In genomic region chr17:45885461-45886336, GRCm38 (mm10) we compare ENCODE assay signal across 11 mouse cellular contexts.
DNase-seq lines count a peak whose midpoint lies in the region; ATAC-seq lines count a peak whose summit lies in the region.
"Had no signal": no experiment of that assay in that cellular context is flagged by ENCODE, and none has a peak within 500 bp of the region (broad histone marks: within the 10 kb centered on the region; RNA-seq: fewer than 3 reads in every experiment).

No protein-coding gene starts in this region.

- H3K4me1 ChIP-seq in embryonic facial prominence, embryonic 10.5 days: peaks cover 55% of the 10 kb centered on the region
- H3K4me1 ChIP-seq in liver, embryonic 15.5 days (replicated peaks): peaks cover 23% of the 10 kb centered on the region

- H3K9me3 ChIP-seq in embryonic facial prominence, embryonic 10.5 days: no peaks in the 10 kb centered on the region
- no peaks in the 10 kb centered on the region for H3K9me3 ChIP-seq in liver, embryonic 15.5 days (replicated peaks)

- no peak overlapping the region for H3K9ac ChIP-seq in liver, embryonic 15.5 days

- 47% methylated on average over 24 of the region's 24 CpGs for WGBS in embryonic facial prominence, embryonic 10.5 days
- WGBS in liver, embryonic 15.5 days (ENCODE audit: insufficient replicate concordance): 37% methylated on average over 24 of the region's 24 CpGs

- peaks cover 43% of the 10 kb centered on the region for H3K27me3 ChIP-seq in embryonic facial prominence, embryonic 10.5 days (replicated peaks; ENCODE audit: low read depth, poor library complexity, severe bottlenecking)
- 0 out of 2 replicates have a peak, but pooled peaks cover 14% of the 10 kb centered on the region for H3K27me3 ChIP-seq in liver, embryonic 15.5 days

- no peak for DNase-seq in embryonic facial prominence, embryonic 10.5 days (ENCODE audit: low spot score)
- DNase-seq in heart, adult 8-10 months (ENCODE audit: low spot score): peak; percentile 74
- peak; percentile 95 for DNase-seq in kidney, adult 9 months
- DNase-seq in spleen, postnatal 14 days (ENCODE audit: low spot score in 2 of 2): no peak
- DNase-seq in spleen, postnatal 4 days (ENCODE audit: low spot score in 2 of 2): no peak
- no peak for DNase-seq in ovary, postnatal 10 days (ENCODE audit: low spot score)
- no peak for DNase-seq in frontal cortex, postnatal 36 days (ENCODE audit: low spot score in 2 of 2)
- DNase-seq: cerebellum, adult 18-20 months; right cerebral cortex, adult 18-20 months had no signal

- H3K36me3 ChIP-seq in embryonic facial prominence, embryonic 10.5 days (replicated peaks): no peaks in the 10 kb centered on the region
- H3K36me3 ChIP-seq in liver, embryonic 15.5 days (replicated peaks): no peaks in the 10 kb centered on the region

- ATAC-seq in liver, embryonic 15.5 days (ENCODE audit: insufficient read depth): peak; percentile 81

- H3K4me2 ChIP-seq in liver, embryonic 15.5 days: peak overlapping the region; percentile 18; the same call in 1 of the 2 replicates

- H3K27ac ChIP-seq in embryonic facial prominence, embryonic 10.5 days (replicated peaks): peak overlapping the region; percentile 87
- H3K27ac ChIP-seq in liver, embryonic 15.5 days (replicated peaks): peak overlapping the region; percentile 64

- H3K4me3 ChIP-seq in embryonic facial prominence, embryonic 10.5 days: peak overlapping the region; percentile 35
- no peak overlapping the region for H3K4me3 ChIP-seq in liver, embryonic 15.5 days (replicated peaks)
- H3K4me3 ChIP-seq: megakaryocyte, embryonic 14.5 days had no signal

Comparison
In these comparisons a context has a peak if more than half of its experiments do, and no peak if none do; other contexts are left out.
1. DNase-seq: peak in heart, adult 8-10 months (single experiment) and kidney, adult 9 months (single experiment); none in embryonic facial prominence, embryonic 10.5 days (single experiment), spleen, postnatal 14 days (0 of 2), spleen, postnatal 4 days (0 of 2), ovary, postnatal 10 days (single experiment) and frontal cortex, postnatal 36 days (0 of 2).